Mouse (Mus musculus) midbrain, embryonic 14.5 days (tissue): Measurements from ENCODE around the gene Fam189a1. TPM values are rescaled to one million over a fixed set of nuclear protein-coding genes. Genes with fewer than 3 reads are reported as not detected.
A peak's percentile ranks its signal among the peaks of the same experiment; 100 is the strongest.

Experiments used
- ATAC-seq: fragments of 200-750 bp; cut with Nextera tagmentation; 2 replicates; pipeline ENCODE4 v1.8.0; 2017; ENCODE audit warnings: moderate number of reproducible peaks, moderate library complexity; ENCODE audit not compliant: low FRiP score, low TSS enrichment
- DNase-seq: peaks from one replicate; pipeline ENCODE4 v3.0.0-alpha.2; 2015
- H3K27ac ChIP-seq: fragments of 300-500 bp; sonication (generic); replicated peaks from 2 replicates; pipeline ENCODE4 v1.5.1; 2014; ENCODE audit warnings: mild to moderate bottlenecking, low read depth, low read length, moderate library complexity
- H3K27me3 ChIP-seq: fragments of 300-500 bp; sonication (generic); 2 replicates; pipeline ENCODE4 v1.6.1; 2014; ENCODE audit warnings: low read length, control low read depth, mixed read lengths; ENCODE audit not compliant: control insufficient read depth, insufficient read depth
- H3K36me3 ChIP-seq: fragments of 300-500 bp; sonication (generic); 2 replicates; pipeline ENCODE4 v1.6.1; 2014; ENCODE audit warnings: low read length, control low read depth; ENCODE audit not compliant: control insufficient read depth, insufficient read depth
- H3K4me1 ChIP-seq: fragments of 300-500 bp; sonication (generic); 2 replicates; pipeline ENCODE4 v1.6.1; 2014; ENCODE audit warnings: mild to moderate bottlenecking, antibody characterized with exemption, low read length, control low read depth; ENCODE audit not compliant: control insufficient read depth, insufficient read depth
- H3K4me2 ChIP-seq: fragments of 300-500 bp; sonication (generic); 2 replicates; pipeline ENCODE4 v1.6.1; 2014; ENCODE audit warnings: mild to moderate bottlenecking, low read length, moderate library complexity
- H3K4me3 ChIP-seq: fragments of 300-500 bp; sonication (generic); replicated peaks from 2 replicates; pipeline ENCODE4 v1.5.1; 2014; ENCODE audit warnings: low read depth, low read length
- H3K9ac ChIP-seq: fragments of 300-500 bp; sonication (generic); replicated peaks from 2 replicates; pipeline ENCODE4 v1.6.1; 2014; ENCODE audit warnings: mild to moderate bottlenecking, low read length, moderate library complexity
- H3K9me3 ChIP-seq: fragments of 300-500 bp; sonication (generic); 2 replicates; pipeline ENCODE4 v1.6.1; 2016; ENCODE audit warnings: low read length, control low read depth, mixed read lengths; ENCODE audit not compliant: control insufficient read depth
- WGBS: fragments of 180-500 bp; shearing (Covaris S2); extraction: QIAGEN DNeasy Blood & Tissue Kit; methylation state at CpG from one replicate; pipeline ENCODE4 v1.1.7; 2014; 5-methylcytosine and 5-hydroxymethylcytosine counted together
- polyA plus RNA-seq: library from polyadenylated mRNA; unstranded; fragments of >200 nt; fragmentation: Nextera tagmentation; extraction: Ambion mirVana; gene quantifications from 2 replicates; pipeline ENCODE4 v1.2.1, GENCODE M21; 2014

Gene Fam189a1
- polyA plus RNA-seq, 1 experiment from 2014 or later: 9.9 TPM

DNA sequence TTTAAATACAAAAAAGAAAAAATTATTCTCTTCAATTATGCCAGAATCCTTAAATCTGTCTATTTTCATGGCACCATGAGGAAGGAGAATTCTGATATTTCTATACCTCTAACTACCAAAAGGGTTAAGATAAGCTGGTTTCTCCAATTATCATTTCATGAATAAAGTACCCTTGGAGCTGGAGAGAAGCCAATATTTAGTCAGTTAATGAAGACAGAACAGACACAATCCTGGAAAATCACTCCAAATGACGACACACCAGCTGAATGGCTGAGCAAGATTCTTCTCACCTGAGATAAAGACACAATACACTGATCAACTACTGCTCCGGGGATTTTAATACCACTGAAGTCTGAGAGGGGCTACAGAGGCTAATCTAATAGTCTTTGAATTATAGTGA lies 150.6 kb downstream of the Fam189a1 start:
- peak; percentile 50 for DNase-seq
- H3K4me3 ChIP-seq: no peak overlapping the region
- 41% methylated on average over 2 of the region's 2 CpGs for WGBS

DNA sequence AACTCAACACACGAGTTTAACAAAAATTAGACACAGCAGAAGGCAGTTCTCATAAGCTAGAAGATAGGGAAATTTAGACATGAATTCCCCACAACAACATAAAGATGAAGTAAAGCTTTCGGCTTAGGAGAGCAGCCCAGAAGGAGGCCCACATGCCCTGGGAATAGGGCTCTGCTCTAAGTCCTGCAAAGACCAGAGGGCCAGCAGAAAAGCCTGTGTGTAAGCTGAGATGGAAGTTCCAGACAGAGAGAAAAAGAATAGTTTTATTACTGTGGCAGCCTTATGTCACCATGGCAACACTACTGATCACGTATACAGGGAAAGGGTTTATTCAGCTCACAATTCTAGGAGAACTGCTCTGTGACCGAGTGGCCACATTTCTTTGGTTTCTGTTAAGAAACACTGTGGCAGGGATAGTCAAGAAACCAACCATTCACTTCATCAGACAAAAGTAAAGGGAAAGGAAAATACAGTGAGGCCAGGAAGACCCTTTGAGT lies 156.6 kb downstream of the Fam189a1 start:
- peak; percentile 56 for DNase-seq
- no peak for ATAC-seq
- 42% methylated on average over 4 of the region's 4 CpGs for WGBS

More for the DNA sequence above, 150.6 kb downstream of the Fam189a1 start:
- Histone ChIP-seq H3K9me3 (no peaks in the 10 kb centered on the region), H3K4me1 (0 out of 2 replicates have a peak, but pooled peaks cover 4% of the 10 kb centered on the region), H3K4me2 (no peak overlapping the region), H3K9ac (no peak overlapping the region), H3K27ac (no peak overlapping the region), H3K27me3 (no peaks in the 10 kb centered on the region), H3K36me3 (no peaks in the 10 kb centered on the region)
- ATAC-seq: no peak

DNA sequence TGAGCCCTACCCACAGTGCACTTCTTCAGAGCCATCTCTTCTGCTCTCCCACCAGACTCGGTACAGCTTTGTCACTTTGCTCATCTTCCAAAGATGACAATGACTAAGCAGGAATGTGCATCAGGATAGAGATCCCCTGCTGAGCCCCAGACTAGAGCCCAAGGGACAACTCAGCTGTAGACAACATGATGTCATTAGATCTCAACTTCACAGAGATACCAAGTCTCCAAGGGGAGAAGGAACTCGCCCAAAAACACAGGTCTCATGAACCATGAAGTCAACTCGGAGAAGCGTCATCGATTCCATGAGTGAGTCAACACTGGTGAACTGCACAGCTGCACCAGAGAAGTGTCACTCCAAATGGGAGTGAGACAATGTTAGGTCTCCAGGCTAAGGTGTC lies 158.6 kb downstream of the Fam189a1 start:
- Histone ChIP-seq H3K27ac (no peak overlapping the region), H3K4me1 (no peaks in the 10 kb centered on the region), H3K9ac (no peak overlapping the region), H3K9me3 (no peaks in the 10 kb centered on the region), H3K36me3 (no peaks in the 10 kb centered on the region), H3K4me2 (no peak overlapping the region), H3K27me3 (no peaks in the 10 kb centered on the region), H3K4me3 (no peak overlapping the region)
- ATAC-seq: no peak
- 93% methylated on average over 5 of the region's 5 CpGs for WGBS
- no peak for DNase-seq

More for the DNA sequence above, 156.6 kb downstream of the Fam189a1 start:
- H3K4me2 ChIP-seq: no peak overlapping the region
- no peaks in the 10 kb centered on the region for H3K36me3 ChIP-seq
- H3K27ac ChIP-seq: no peak overlapping the region
- H3K4me1 ChIP-seq: no peaks in the 10 kb centered on the region
- no peak overlapping the region for H3K9ac ChIP-seq
- H3K9me3 ChIP-seq: no peaks in the 10 kb centered on the region
- H3K4me3 ChIP-seq: no peak overlapping the region
- no peaks in the 10 kb centered on the region for H3K27me3 ChIP-seq

DNA sequence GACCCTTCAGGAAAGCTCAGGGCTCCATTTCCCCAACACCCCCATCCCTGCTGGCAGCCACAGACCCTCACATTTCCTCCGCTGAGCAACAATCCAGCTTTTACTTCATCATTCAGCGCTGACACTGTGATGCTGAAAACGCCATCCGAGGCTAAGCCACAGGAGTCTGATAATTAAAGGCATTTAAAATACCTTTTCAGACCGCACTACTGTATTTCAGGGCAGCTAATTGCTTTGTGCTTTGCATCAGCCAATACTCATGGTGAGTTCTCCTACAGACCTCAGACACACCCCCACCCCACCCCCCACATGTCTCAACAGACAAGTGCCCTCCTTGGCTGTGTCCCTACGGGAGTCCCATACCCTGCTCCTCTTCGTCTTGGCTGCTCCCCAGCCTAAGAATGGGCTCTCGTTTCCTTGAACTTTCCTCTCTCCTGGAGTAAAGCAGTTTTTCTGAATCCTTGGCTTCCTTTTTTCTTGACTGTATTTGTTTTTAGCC lies 160.4 kb downstream of the Fam189a1 start:
- no peak for DNase-seq
- H3K4me1 ChIP-seq: no peaks in the 10 kb centered on the region
- 59% methylated on average over 8 of the region's 8 CpGs for WGBS
- H3K9ac ChIP-seq: no peak overlapping the region
- H3K27ac ChIP-seq: no peak overlapping the region
- no peak for ATAC-seq
- H3K36me3 ChIP-seq: no peaks in the 10 kb centered on the region
- no peak overlapping the region for H3K4me3 ChIP-seq
- no peaks in the 10 kb centered on the region for H3K9me3 ChIP-seq
- no peak overlapping the region for H3K4me2 ChIP-seq
- no peaks in the 10 kb centered on the region for H3K27me3 ChIP-seq

DNA sequence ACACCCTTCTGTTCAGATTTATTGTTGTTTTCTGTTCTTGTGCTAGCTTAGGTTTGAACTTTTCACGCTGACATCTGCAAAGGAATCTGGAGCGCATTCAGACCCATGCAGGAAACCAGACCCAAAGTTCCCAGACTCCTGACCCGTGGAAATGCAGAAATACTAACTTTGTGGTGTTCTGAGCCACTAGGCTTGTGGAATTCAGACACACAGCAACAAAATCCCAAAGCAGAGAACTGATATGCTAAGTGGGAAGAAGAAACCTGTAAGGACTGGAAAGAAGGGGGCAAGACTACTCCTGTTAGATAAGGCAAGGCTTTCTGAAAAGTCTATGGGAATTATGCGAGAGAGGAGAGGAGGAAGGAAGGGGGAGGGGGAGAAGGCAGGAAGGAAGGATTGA lies 167.0 kb downstream of the Fam189a1 start:
- Histone ChIP-seq H3K4me2 (no peak overlapping the region), H3K27ac (no peak overlapping the region), H3K4me3 (no peak overlapping the region), H3K4me1 (no peaks in the 10 kb centered on the region), H3K36me3 (no peaks in the 10 kb centered on the region), H3K9ac (no peak overlapping the region), H3K27me3 (no peaks in the 10 kb centered on the region), H3K9me3 (no peaks in the 10 kb centered on the region)
- DNase-seq (no peak), ATAC-seq (no peak)
- 82% methylated on average over 4 of the region's 4 CpGs for WGBS

DNA sequence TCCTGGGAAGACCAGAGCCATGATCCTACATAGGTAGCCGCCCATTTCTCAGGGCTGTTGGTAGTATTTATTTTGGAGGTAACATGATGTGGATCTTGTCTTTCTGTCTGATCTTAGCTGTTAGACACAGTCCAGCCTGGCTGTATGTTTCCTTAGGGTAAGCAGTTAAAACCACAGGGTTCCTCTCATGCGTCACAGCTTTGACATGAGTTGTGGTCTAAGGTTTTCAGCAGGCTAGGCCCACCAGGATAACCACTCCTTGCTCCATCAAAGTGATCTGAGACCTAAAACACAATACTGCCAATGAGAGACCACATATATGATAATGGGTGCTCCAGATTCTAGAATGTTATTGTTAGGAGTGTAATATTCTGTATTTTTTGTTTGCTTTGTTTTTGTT lies 168.4 kb downstream of the Fam189a1 start:
- 97% methylated on average over 2 of the region's 2 CpGs for WGBS
- H3K4me1 ChIP-seq: no peaks in the 10 kb centered on the region
- ATAC-seq: no peak
- H3K4me2 ChIP-seq: no peak overlapping the region
- DNase-seq: no peak
- no peaks in the 10 kb centered on the region for H3K9me3 ChIP-seq
- no peak overlapping the region for H3K9ac ChIP-seq
- no peaks in the 10 kb centered on the region for H3K36me3 ChIP-seq
- H3K4me3 ChIP-seq: no peak overlapping the region
- H3K27me3 ChIP-seq: no peaks in the 10 kb centered on the region
- no peak overlapping the region for H3K27ac ChIP-seq

DNA sequence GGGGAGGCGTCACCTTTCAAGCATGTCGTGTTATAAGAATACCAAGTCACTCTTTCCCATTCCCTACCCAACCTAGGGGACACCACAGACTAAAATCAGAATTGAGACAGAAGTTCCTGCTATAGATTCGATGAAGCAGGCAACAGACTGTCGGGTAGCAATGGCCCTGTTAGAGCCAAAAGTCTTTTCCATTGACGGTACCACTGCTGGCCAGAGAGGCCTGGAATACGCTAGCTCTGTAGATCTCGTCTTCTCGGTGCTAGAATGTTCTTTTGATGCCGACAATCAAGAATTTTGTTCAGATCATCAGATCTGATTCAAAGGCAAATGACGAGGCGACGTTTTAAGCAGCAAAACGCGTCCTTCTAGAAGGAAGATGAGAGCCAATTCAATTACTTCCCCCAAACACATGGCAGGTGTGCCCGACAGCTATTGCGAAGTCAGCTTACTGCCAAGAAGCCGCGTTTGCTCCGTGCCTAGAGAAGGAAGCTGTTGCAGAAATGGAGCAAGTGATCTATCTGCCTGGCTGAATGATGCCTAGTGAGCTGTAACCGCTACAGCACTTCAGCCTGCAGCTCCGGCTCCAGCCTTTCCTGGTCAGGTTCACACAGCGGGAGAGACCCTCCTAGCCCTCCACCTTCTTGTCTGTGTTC lies 171.8 kb downstream of the Fam189a1 start:
- Histone ChIP-seq H3K27me3 (no peaks in the 10 kb centered on the region), H3K4me3 (no peak overlapping the region), H3K27ac (no peak overlapping the region), H3K9ac (no peak overlapping the region), H3K36me3 (no peaks in the 10 kb centered on the region), H3K4me1 (no peaks in the 10 kb centered on the region), H3K4me2 (no peak overlapping the region), H3K9me3 (no peaks in the 10 kb centered on the region)
- WGBS: 89% methylated on average over 22 of the region's 22 CpGs
- DNase-seq (no peak), ATAC-seq (no peak)

DNA sequence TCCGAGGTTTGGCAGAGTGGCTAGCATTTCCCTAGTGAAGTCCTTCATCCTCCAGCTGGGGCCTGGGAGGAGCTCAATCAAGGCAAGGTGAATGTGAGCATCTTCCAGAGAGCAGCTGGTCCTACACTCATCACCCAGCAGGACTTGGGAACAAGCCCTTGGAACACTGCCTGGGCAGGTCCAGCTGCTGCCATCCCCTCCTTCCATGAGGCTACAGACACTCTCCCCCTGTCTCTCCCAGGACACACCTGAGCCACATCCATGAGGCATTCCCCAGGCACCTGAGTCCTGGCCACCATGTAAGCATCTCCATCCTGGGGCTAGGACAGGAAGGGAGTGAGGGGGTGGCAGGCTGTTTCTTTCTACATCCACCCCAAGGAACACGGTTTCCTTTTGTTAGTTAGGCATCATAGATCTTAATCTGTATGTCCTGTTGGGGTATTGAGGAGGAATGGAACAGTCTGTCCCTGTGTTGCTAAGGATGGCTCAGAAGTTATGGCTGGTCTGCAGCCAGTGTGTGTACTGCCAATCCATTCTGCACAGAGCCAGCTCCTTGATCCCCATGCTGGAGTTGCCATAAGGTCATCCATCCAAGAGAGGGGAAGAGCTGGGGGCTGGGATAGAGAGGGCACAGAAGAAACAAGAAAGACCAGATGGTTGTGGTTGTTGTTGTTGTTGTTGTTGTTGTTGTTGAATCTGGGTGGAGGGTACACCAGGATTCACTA lies 174.7 kb downstream of the Fam189a1 start:
- no peaks in the 10 kb centered on the region for H3K27me3 ChIP-seq
- H3K9me3 ChIP-seq: no peaks in the 10 kb centered on the region
- 76% methylated on average over 2 of the region's 2 CpGs for WGBS
- H3K4me3 ChIP-seq: no peak overlapping the region
- no peak overlapping the region for H3K4me2 ChIP-seq
- no peak overlapping the region for H3K27ac ChIP-seq
- H3K4me1 ChIP-seq: no peaks in the 10 kb centered on the region
- no peaks in the 10 kb centered on the region for H3K36me3 ChIP-seq
- no peak for DNase-seq
- no peak overlapping the region for H3K9ac ChIP-seq
- ATAC-seq: no peak
